Mouse (Mus musculus) ES-E14 (cell line): ENCODE data around the gene Ddx58.

Experiments used
- CHD2 ChIP-seq: IDR thresholded peaks from 2 replicates; pipeline ENCODE4 v1.6.1; 2014; ENCODE audit warnings: mild to moderate bottlenecking, low read depth, low read length, inconsistent platforms
- HCFC1 ChIP-seq: IDR thresholded peaks from 2 replicates; pipeline ENCODE4 v1.6.1; 2012; ENCODE audit warnings: low read length, inconsistent platforms, borderline replicate concordance; ENCODE audit not compliant: insufficient read depth
- MAFK ChIP-seq: IDR thresholded peaks from 2 replicates; pipeline ENCODE4 v1.6.1; 2014; ENCODE audit warnings: mild to moderate bottlenecking, low read depth, low read length, inconsistent platforms; ENCODE audit not compliant: insufficient read depth
- ZC3H11A ChIP-seq: IDR thresholded peaks from 2 replicates; pipeline ENCODE4 v1.6.1; 2012; ENCODE audit warnings: low read depth, mild to moderate bottlenecking, inconsistent platforms, low read length, borderline replicate concordance
- ZNF384 ChIP-seq: IDR thresholded peaks from 2 replicates; pipeline ENCODE4 v1.6.1; 2012; ENCODE audit warnings: low read depth, low read length, inconsistent platforms

- TF ChIP-seq CHD2 = no peak
- no peak for TF ChIP-seq ZC3H11A
- TF ChIP-seq ZNF384 = no peak
- no peak for TF ChIP-seq HCFC1
- no peak for TF ChIP-seq MAFK
Measured at GRCm38 (mm10) chr4:40156582-40157499, 82.8 kb downstream of the Ddx58 start.
